Mouse (Mus musculus): ENCODE measurements around the gene Antxr1. TPM values are rescaled to one million over a fixed set of nuclear protein-coding genes. Genes with fewer than 3 reads are reported as not detected.

Antxr1 gene
- polyA plus RNA-seq, 2 experiments: 0.27 to 0.75 TPM

DNA sequence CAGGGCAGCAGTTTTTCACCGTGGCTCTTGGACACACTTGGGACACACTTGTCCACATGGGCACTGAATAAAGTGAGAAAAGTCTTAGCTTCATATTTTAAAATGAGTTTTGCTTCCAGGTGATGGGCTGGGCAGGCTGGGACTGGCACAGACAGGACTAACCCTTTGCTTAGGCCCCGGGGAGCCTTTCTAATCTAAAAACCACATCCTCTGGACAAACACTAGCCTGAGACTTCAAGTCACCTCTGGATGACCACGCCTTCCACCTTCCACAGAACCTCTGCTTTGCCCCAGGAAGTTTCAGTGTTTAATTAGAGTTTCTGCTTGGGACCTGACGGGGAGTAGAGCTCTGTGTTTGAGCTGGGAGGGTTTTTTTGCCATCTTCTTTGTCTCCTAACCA, 98.4 kb downstream of the Antxr1 start:
- H3K9me3 ChIP-seq (ENCODE audit: control insufficient read depth, low read length): no peaks in the 10 kb centered on the region
- H3K27ac ChIP-seq: no peak overlapping the region
- no peak overlapping the region for H3K4me2 ChIP-seq (ENCODE audit: low read depth)
- H3K9ac ChIP-seq (replicated peaks): no peak overlapping the region
- no peaks in the 10 kb centered on the region for H3K36me3 ChIP-seq (replicated peaks; ENCODE audit: control insufficient read depth, insufficient read depth, low read depth)
- no peak for DNase-seq (ENCODE audit: low read depth in 3 of 3, low spot score in 3 of 3)
- H3K4me3 ChIP-seq (ENCODE audit: insufficient read depth in 1 of 2, low read depth in 2 of 2, low read length in 2 of 2): no peak overlapping the region
- TF ChIP-seq CTCF (IDR thresholded peaks at IDR 0.05; ENCODE audit: low read depth) (no peak), EP300 (IDR thresholded peaks at IDR 0.05; ENCODE audit: low read depth) (no peak)
- no peaks in the 10 kb centered on the region for H3K27me3 ChIP-seq (ENCODE audit: control insufficient read depth, insufficient read depth, low read length)
- no peak for ATAC-seq (ENCODE audit: insufficient read depth)
- H3K4me1 ChIP-seq (replicated peaks; ENCODE audit: control insufficient read depth in 2 of 2, insufficient read depth in 2 of 2, low read length in 1 of 2): no peaks in the 10 kb centered on the region
- WGBS (ENCODE audit: insufficient replicate concordance): 29% methylated on average over 4 of the region's 4 CpGs

GRCm38 (mm10) chr6:87236061-87236460, 99.6 kb downstream of the Antxr1 start:
- TF ChIP-seq CTCF (IDR thresholded peaks at IDR 0.05; ENCODE audit: low read depth) (no peak), EP300 (IDR thresholded peaks at IDR 0.05; ENCODE audit: low read depth) (no peak)
- H3K4me1 ChIP-seq (replicated peaks; ENCODE audit: control insufficient read depth in 2 of 2, insufficient read depth in 2 of 2, low read length in 1 of 2): no peaks in the 10 kb centered on the region
- WGBS (ENCODE audit: insufficient replicate concordance): 51% methylated on average over 8 of the region's 8 CpGs
- H3K9me3 ChIP-seq (ENCODE audit: control insufficient read depth, low read length): no peaks in the 10 kb centered on the region
- no peak overlapping the region for H3K27ac ChIP-seq
- no peak for ATAC-seq (ENCODE audit: insufficient read depth)
- no peak for DNase-seq (ENCODE audit: low read depth in 3 of 3, low spot score in 3 of 3)
- H3K4me3 ChIP-seq (ENCODE audit: insufficient read depth in 1 of 2, low read depth in 2 of 2, low read length in 2 of 2): no peak overlapping the region
- no peak overlapping the region for H3K9ac ChIP-seq (replicated peaks)
- H3K4me2 ChIP-seq (ENCODE audit: low read depth): no peak overlapping the region
- H3K27me3 ChIP-seq (ENCODE audit: control insufficient read depth, insufficient read depth, low read length): no peaks in the 10 kb centered on the region
- H3K36me3 ChIP-seq (replicated peaks; ENCODE audit: control insufficient read depth, insufficient read depth, low read depth): no peaks in the 10 kb centered on the region

GRCm38 (mm10) chr6:87233111-87233510, 102.5 kb downstream of the Antxr1 start:
- Histone ChIP-seq H3K9ac (replicated peaks) (no peak overlapping the region), H3K4me2 (ENCODE audit: low read depth) (no peak overlapping the region), H3K4me3 (ENCODE audit: insufficient read depth in 1 of 2, low read depth in 2 of 2, low read length in 2 of 2) (no peak overlapping the region), H3K9me3 (ENCODE audit: control insufficient read depth, low read length) (no peaks in the 10 kb centered on the region), H3K27me3 (ENCODE audit: control insufficient read depth, insufficient read depth, low read length) (no peaks in the 10 kb centered on the region), H3K4me1 (replicated peaks; ENCODE audit: control insufficient read depth in 2 of 2, insufficient read depth in 2 of 2, low read length in 1 of 2) (no peaks in the 10 kb centered on the region), H3K27ac (no peak overlapping the region), H3K36me3 (replicated peaks; ENCODE audit: control insufficient read depth, insufficient read depth, low read depth) (no peaks in the 10 kb centered on the region)
- DNase-seq (ENCODE audit: low read depth in 3 of 3, low spot score in 3 of 3): no peak
- no peak for ATAC-seq (ENCODE audit: insufficient read depth)
- WGBS (ENCODE audit: insufficient replicate concordance): 65% methylated on average over 4 of the region's 4 CpGs
- no peak for TF ChIP-seq CTCF (IDR thresholded peaks at IDR 0.05; ENCODE audit: low read depth)
- TF ChIP-seq EP300 (IDR thresholded peaks at IDR 0.05; ENCODE audit: low read depth): no peak

DNA sequence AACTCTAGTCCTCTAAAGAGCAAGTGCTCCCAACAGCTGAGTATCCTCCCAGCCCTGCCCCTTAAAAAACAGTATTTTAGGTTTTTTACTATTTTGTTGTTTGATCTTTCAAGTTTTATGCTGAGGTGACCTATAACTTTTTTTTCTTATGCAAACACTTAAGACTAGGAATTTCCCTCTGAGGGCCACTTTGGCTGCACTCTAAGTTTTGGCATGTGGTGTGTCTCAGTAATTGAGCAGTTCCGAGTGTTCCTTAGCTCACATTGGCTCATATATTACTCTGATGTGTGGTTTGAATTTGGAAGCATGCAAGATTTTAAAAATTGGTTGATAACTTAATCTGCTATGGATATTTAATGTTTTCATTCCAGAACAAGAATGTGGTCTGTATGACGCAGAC, 105.6 kb downstream of the Antxr1 start:
- no peak overlapping the region for H3K27ac ChIP-seq
- DNase-seq (ENCODE audit: low read depth in 3 of 3, low spot score in 3 of 3) (no peak), ATAC-seq (ENCODE audit: insufficient read depth) (no peak)
- H3K4me2 ChIP-seq (ENCODE audit: low read depth): no peak overlapping the region
- no peaks in the 10 kb centered on the region for H3K9me3 ChIP-seq (ENCODE audit: control insufficient read depth, low read length)
- no peak overlapping the region for H3K9ac ChIP-seq (replicated peaks)
- WGBS (ENCODE audit: insufficient replicate concordance): 67% methylated on average over 2 of the region's 2 CpGs
- H3K4me3 ChIP-seq (ENCODE audit: insufficient read depth in 1 of 2, low read depth in 2 of 2, low read length in 2 of 2): no peak overlapping the region
- H3K36me3 ChIP-seq (replicated peaks; ENCODE audit: control insufficient read depth, insufficient read depth, low read depth): no peaks in the 10 kb centered on the region
- H3K27me3 ChIP-seq (ENCODE audit: control insufficient read depth, insufficient read depth, low read length): no peaks in the 10 kb centered on the region
- no peaks in the 10 kb centered on the region for H3K4me1 ChIP-seq (replicated peaks; ENCODE audit: control insufficient read depth in 2 of 2, insufficient read depth in 2 of 2, low read length in 1 of 2)
- TF ChIP-seq EP300 (IDR thresholded peaks at IDR 0.05; ENCODE audit: low read depth): no peak
- no peak for TF ChIP-seq CTCF (IDR thresholded peaks at IDR 0.05; ENCODE audit: low read depth)

DNA sequence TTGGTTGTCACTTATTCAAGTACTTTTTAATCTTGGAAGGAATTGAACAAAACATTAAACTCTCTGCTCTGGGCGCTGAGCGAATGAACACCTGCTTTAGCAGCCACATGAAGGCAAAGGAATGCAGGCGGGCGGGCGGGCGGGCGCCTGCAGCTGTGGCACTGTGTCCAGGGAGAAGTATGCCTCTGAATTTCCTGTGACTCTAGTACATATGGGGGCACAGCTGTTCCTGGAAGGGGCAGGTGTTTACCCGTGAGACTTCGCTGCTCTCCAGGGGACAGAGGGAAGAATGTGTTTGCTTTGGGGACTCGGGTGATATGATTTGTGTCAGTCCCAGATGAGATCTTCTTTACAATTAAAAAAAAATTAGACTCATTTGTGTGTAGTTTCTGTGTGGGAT, 107.7 kb downstream of the Antxr1 start:
- Histone ChIP-seq H3K27me3 (ENCODE audit: control insufficient read depth, insufficient read depth, low read length) (no peaks in the 10 kb centered on the region), H3K9me3 (ENCODE audit: control insufficient read depth, low read length) (no peaks in the 10 kb centered on the region), H3K27ac (no peak overlapping the region), H3K4me1 (replicated peaks; ENCODE audit: control insufficient read depth in 2 of 2, insufficient read depth in 2 of 2, low read length in 1 of 2) (no peaks in the 10 kb centered on the region), H3K4me3 (ENCODE audit: insufficient read depth in 1 of 2, low read depth in 2 of 2, low read length in 2 of 2) (no peak overlapping the region), H3K4me2 (ENCODE audit: low read depth) (no peak overlapping the region), H3K9ac (replicated peaks) (no peak overlapping the region), H3K36me3 (replicated peaks; ENCODE audit: control insufficient read depth, insufficient read depth, low read depth) (no peaks in the 10 kb centered on the region)
- DNase-seq (ENCODE audit: low read depth in 3 of 3, low spot score in 3 of 3): no peak
- WGBS (ENCODE audit: insufficient replicate concordance): 68% methylated on average over 10 of the region's 10 CpGs
- no peak for ATAC-seq (ENCODE audit: insufficient read depth)
- TF ChIP-seq EP300 (IDR thresholded peaks at IDR 0.05; ENCODE audit: low read depth) (no peak), CTCF (IDR thresholded peaks at IDR 0.05; ENCODE audit: low read depth) (no peak)

All from liver, embryonic 14.5 days (tissue).